Mouse (Mus musculus) megakaryocyte, embryonic 14.5 days (primary cell): Measurements from ENCODE around the gene Plekhd1. TPM values are rescaled to one million over a fixed set of nuclear protein-coding genes. Genes with fewer than 3 reads are reported as not detected.

Experiments
- H3K27me3 ChIP-seq: replicated peaks from 2 replicates; pipeline ENCODE3; 2012; ENCODE audit warnings: inconsistent platforms
- H3K36me3 ChIP-seq: replicated peaks from 2 replicates; pipeline ENCODE3; 2012; ENCODE audit warnings: low read length, inconsistent platforms, mixed read lengths
- H3K4me1 ChIP-seq: 2 replicates; pipeline ENCODE4 v1.6.1; 2012; ENCODE audit warnings: inconsistent platforms
- H3K4me3 ChIP-seq: replicated peaks from 2 replicates; pipeline ENCODE3; 2012; ENCODE audit warnings: moderate library complexity, mild to moderate bottlenecking, inconsistent platforms
- H3K9me3 ChIP-seq: 2 replicates; pipeline ENCODE4 v1.6.1; 2012; ENCODE audit warnings: inconsistent platforms
- FLI1 ChIP-seq: IDR thresholded peaks from 2 replicates; pipeline ENCODE4 v1.6.1; 2012; ENCODE audit warnings: low read length, inconsistent platforms, mixed read lengths
- GATA1 ChIP-seq: IDR thresholded peaks from 3 replicates; pipeline ENCODE4 v1.6.1; 2012; ENCODE audit warnings: mixed read lengths, low read length, inconsistent platforms, borderline replicate concordance
- polyA plus RNA-seq: library from polyadenylated mRNA; stranded (reverse); fragments of >175 nt; gene quantifications from 2 replicates; pipeline ENCODE4 v1.2.3, GENCODE M21; 2012; ENCODE audit warnings: low replicate concordance; ENCODE audit not compliant: insufficient read depth

Gene Plekhd1
- polyA plus RNA-seq, 1 experiment: not detected

DNA sequence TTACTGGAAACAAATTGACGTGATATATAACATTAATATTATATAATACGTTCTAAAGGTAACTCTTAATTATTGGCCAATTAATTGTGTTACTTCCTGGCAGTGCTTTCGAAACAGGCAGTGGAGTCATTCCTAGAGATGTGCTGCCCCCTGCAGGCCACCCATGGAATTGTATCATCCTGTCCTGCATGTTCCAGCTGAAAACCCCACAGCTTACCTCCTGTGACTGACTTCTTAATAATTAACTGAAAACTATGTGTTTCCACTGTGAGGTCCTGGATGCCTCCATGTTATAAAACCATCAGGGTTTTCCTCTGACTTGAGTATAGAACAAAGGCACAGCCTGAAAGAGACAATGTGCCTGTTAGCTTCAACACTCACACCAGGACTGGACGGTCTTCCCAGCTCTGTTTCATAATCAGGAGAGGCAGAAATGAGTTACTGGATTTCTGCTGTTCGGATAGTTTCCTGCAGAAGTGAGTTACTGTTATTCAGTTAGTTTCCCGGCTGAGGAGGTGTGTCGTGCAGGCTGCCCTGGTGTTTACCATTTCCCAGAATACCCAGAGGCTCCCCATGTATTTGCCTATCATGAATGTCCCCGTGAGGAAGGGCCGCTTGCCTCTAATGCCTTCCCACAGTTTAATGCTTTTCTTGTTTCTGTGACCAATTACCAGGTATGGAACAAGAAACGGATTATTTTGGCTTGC is 32.6 kb downstream of the Plekhd1 start:
- no peak for TF ChIP-seq GATA1
- no peak for TF ChIP-seq FLI1
- Histone ChIP-seq H3K27me3 (peaks cover 17% of the 10 kb centered on the region), H3K36me3 (no peaks in the 10 kb centered on the region)

DNA sequence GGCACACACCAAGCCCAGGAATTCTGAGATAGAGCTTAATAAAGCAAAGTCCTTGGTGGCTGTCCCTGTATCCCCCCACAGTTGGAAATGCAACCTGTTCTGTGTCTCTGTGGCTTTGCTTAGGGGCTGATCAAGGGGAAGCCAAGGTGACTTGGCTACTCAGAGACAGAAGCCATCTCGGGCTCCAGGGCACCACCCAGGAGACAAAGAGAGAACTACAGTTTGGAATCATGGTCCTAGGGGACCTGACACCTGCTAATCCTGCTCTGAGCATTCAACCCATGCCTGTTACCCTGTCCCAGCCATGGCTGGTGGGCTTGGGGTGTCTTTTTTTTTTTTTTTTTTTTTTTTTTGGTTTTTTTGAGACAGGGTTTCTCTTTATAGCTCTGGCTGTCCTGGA is 35.8 kb downstream of the Plekhd1 start:
- peak overlapping the region; percentile 39 for H3K4me3 ChIP-seq

More for the DNA sequence above, 32.6 kb downstream of the Plekhd1 start:
- H3K4me1 ChIP-seq: peaks cover 53% of the 10 kb centered on the region
- H3K9me3 ChIP-seq: no peaks in the 10 kb centered on the region
- H3K4me3 ChIP-seq: peak overlapping the region; percentile 14

DNA sequence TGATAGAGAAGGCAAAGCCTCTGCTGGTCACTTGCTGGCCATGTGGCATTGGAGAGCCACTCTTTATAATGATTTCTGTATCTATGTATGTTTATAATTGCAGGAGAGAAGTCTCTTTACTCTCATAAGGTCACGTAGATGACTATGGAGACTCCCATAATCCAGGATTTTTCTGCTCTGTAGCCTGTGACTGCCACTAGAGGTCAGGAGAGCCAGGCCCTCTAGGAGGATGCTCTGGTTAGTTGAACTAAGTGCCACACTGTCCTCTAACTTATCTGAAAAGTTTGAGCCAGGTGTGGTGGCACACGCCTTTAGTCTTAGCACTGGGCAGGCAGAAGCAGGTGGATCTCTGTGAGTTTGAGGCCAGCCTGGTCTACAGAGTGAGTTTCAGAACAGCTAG is 36.4 kb downstream of the Plekhd1 start:
- Histone ChIP-seq H3K4me3 (no peak overlapping the region), H3K27me3 (peaks cover 17% of the 10 kb centered on the region)

More for the DNA sequence above, 35.8 kb downstream of the Plekhd1 start:
- TF ChIP-seq GATA1: no peak
- TF ChIP-seq FLI1: no peak
- Histone ChIP-seq H3K9me3 (no peaks in the 10 kb centered on the region), H3K36me3 (no peaks in the 10 kb centered on the region), H3K27me3 (peaks cover 13% of the 10 kb centered on the region), H3K4me1 (peaks cover 35% of the 10 kb centered on the region)

GRCm38 (mm10) chr12:80729758-80730530 is 37.6 kb downstream of the Plekhd1 start:
- no peak overlapping the region for H3K4me3 ChIP-seq
- H3K4me1 ChIP-seq: peaks cover 29% of the 10 kb centered on the region
- peaks cover 25% of the 10 kb centered on the region for H3K27me3 ChIP-seq

More for the DNA sequence above, 36.4 kb downstream of the Plekhd1 start:
- TF ChIP-seq FLI1 (no peak), GATA1 (no peak)
- H3K4me1 ChIP-seq: peaks cover 35% of the 10 kb centered on the region
- no peaks in the 10 kb centered on the region; the same call in 1 of the 2 replicates for H3K9me3 ChIP-seq
- no peaks in the 10 kb centered on the region for H3K36me3 ChIP-seq

DNA sequence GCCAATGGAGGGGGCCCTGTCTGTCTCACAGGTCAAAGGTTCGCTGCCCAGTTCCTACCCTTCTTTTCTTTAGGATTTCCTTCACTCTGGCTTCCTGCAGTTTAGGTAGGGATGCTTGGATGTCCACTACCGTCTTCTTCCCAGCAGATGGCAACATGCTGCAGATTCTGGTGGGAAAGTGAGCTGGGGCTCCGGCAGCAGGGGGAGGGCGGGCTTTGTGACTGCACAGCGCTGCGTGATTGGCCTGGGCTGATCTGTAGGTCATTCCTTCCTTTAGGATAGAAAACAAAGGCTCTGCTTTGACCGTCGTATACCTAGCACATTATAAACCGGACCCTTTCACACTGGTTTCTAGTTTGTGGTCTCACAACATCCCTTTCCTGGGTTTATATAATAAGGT is 38.2 kb downstream of the Plekhd1 start:
- Histone ChIP-seq H3K4me3 (no peak overlapping the region), H3K27me3 (peaks cover 28% of the 10 kb centered on the region), H3K4me1 (peaks cover 24% of the 10 kb centered on the region), H3K9me3 (no peaks in the 10 kb centered on the region; the same call in 1 of the 2 replicates), H3K36me3 (no peaks in the 10 kb centered on the region)
- TF ChIP-seq FLI1 (no peak), GATA1 (no peak)

More at GRCm38 (mm10) chr12:80729758-80730530, 37.6 kb downstream of the Plekhd1 start:
- H3K36me3 ChIP-seq: no peaks in the 10 kb centered on the region
- no peaks in the 10 kb centered on the region; the same call in 1 of the 2 replicates for H3K9me3 ChIP-seq
- TF ChIP-seq GATA1: no peak
- no peak for TF ChIP-seq FLI1

DNA sequence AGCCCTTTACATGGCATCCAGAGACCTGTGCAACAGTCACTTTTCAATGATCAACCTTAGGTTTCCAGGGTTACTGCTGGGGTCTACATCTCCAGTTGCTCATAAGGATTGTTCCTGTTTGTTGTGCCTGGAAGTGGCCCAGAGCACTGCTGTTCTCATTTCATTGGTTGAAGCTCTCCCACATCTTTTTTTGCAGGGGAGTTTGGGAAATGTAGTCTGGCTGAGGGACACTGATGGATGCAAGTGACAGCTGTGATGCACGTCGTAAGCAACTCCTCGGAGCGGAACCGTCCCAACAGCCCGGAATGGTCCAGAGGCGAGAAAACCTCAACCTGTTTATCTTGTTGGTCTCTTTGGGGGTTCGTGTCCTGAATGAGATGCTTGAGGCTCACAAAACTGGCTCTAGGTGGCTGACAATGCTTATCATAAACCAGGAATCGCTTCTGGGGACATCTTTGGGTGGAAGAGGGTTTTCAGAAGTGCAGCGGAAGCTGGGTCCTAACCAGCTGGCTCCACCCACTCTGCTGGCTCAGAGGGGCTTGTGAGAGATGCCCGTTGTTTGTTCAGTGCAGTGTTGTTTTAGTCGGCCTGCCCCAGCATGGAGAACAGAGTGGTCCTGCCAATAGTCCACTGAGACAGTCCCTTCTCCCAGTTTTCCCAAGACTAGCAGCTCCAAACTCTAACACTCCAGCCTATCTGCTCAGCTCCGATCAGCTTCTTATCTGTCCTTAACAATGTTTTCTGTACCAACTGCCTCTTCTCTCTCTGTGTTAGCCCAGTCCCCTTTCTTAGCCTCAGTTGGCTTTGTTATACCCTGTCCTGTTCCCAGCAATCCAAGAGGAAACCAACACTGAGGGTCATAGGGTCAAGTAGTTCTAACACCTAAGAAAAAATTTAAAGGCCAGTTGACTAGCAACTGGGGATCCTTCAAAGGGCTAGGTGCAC is 42.4 kb downstream of the Plekhd1 start:
- Histone ChIP-seq H3K4me1 (peaks cover 19% of the 10 kb centered on the region), H3K4me3 (no peak overlapping the region)

GRCm38 (mm10) chr12:80736464-80737282 is 44.3 kb downstream of the Plekhd1 start:
- Histone ChIP-seq H3K36me3 (no peaks in the 10 kb centered on the region), H3K4me1 (peaks cover 19% of the 10 kb centered on the region), H3K27me3 (peaks cover 75% of the 10 kb centered on the region), H3K9me3 (peaks cover 10% of the 10 kb centered on the region; the same call in 1 of the 2 replicates), H3K4me3 (no peak overlapping the region)
- TF ChIP-seq FLI1 (no peak), GATA1 (no peak)

More for the DNA sequence above, 42.4 kb downstream of the Plekhd1 start:
- TF ChIP-seq FLI1: no peak
- TF ChIP-seq GATA1: no peak
- H3K36me3 ChIP-seq: no peaks in the 10 kb centered on the region
- peaks cover 57% of the 10 kb centered on the region for H3K27me3 ChIP-seq
- H3K9me3 ChIP-seq: no peaks in the 10 kb centered on the region; the same call in 1 of the 2 replicates

- Histone ChIP-seq H3K27me3 (peaks cover 80% of the 10 kb centered on the region), H3K9me3 (peaks cover 14% of the 10 kb centered on the region; the same call in 1 of the 2 replicates), H3K4me3 (no peak overlapping the region), H3K36me3 (no peaks in the 10 kb centered on the region), H3K4me1 (peaks cover 19% of the 10 kb centered on the region)
- no peak for TF ChIP-seq GATA1
- no peak for TF ChIP-seq FLI1
Measured at GRCm38 (mm10) chr12:80737283-80737600, 44.9 kb downstream of the Plekhd1 start.

- Histone ChIP-seq H3K9me3 (peaks cover 23% of the 10 kb centered on the region; the same call in 1 of the 2 replicates), H3K4me3 (no peak overlapping the region), H3K4me1 (peaks cover 19% of the 10 kb centered on the region), H3K27me3 (peaks cover 90% of the 10 kb centered on the region), H3K36me3 (no peaks in the 10 kb centered on the region)
- TF ChIP-seq FLI1 (no peak), GATA1 (no peak)
Measured at GRCm38 (mm10) chr12:80739482-80739881, 47.1 kb downstream of the Plekhd1 start.
